Mouse (Mus musculus) adrenal gland, adult (tissue): ENCODE measurements around the gene Dhrs9.
"Not testable (repeated sequence)": the region's sequence is repeated elsewhere in the genome, so short reads cannot be mapped to it uniquely, and the experiment has no call there.

Experiments
- DNase-seq, 2 experiments: peaks; one replicate each; pipeline ENCODE4 v3.0.0; 2022 to 2023; ENCODE audit warnings: low spot score in 1 of 2; ENCODE audit not compliant: inconsistent age in 2 of 2

Gene Dhrs9

GRCm38 (mm10) chr2:69380281-69380680, at the start of gene Dhrs9:
Gene Dhrs9 (plus strand): TSS chr2:69380445.
- peak in 1 of 2 experiments; percentile 77 for DNase-seq

DNA sequence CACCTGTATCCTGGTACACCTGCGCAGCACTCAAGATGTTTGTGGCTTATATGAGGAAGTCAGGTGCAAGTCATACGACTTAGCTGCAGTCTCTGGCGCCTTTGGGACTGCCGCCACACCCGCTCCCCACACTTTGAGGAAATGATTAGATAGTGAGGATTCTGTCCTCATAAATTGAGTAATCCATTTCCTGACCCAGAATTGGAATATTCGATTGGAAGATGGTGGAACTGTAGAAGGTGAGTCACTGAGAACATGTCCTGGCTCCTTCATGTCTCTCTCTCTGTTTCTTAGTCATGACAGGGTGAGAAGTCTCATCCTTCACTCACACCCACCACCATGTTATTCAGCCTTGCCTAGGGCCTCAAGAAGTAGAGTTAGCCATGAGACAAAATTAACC, 48.7 kb upstream of the Dhrs9 start:
- DNase-seq, result not testable (repeated sequence)

DNA sequence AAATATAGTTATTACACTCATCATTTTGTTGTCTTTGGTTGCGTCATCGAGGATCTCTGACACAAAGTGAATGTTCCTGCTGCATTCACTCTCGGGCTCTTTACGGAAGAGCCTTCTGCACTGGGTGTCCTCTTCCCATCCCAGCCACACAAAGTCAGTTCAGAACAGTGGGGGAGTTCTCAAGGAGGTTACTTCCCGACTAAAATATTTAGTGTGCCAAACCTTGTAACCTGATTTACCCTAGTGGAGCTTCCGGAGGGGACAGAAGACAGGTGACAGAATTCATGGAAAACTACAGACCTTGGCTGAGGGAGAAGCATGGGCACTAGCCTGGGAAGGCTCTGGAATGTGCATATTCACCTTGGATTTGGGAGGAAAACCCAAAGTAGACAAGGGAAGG, 38.7 kb upstream of the Dhrs9 start:
- no peak for DNase-seq

DNA sequence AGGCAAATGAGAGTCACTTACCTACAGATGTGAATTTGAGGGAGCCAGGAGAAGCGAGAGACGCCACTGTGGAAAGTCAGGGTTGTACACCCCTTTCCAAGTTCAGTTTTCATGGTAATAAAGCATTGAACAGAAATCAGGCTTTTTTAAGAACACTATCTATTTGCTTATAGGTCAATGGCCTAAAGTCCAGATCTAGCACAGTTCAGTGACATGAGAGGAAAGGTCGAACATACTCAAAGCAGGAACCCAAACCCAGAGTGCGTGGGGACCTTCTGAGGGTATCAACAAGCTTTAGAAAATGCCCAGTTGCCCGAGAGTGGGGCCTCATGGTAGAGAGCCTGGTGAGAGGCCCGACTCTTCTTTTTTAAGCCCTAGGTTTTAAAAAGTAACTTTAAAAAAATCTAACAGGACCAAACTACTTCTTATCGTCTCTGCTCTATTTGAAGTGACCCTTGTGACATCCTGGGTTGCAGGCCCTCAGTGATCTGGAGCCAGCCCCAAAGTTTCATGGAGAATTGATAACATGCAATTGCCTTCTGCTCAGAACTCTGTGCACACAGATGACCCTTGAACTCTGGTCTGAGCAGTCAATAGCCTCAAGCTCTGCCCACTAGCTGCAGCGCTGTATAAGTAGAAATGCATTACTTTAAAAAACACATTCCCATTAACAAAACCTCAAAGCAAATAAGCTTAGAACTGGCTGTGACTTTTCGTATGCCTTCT, 37.6 kb upstream of the Dhrs9 start, which contains the start of gene Abcb11:
TSS of gene Abcb11 (minus strand) at position 121 of the 726 bp plus-strand sequence.
- DNase-seq, result no peak

DNA sequence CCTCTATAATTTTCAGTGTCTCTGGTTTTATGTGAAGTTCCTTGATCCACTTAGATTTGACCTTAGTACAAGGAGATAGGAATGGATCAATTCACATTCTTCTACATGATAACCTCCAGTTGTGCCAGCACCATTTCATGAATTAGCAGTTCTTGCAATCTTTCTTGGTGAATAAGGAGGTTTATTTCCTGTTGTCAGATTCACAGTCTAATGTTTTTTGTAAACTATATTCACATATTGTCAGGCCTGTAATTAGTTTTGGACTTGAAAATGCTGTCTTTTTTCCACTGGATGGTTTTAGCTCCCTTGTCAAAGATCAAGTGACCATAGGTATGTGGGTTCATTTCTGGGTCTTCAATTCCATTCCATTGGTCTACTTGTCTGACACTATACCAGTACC, 24.8 kb upstream of the Dhrs9 start:
- not testable (repeated sequence) for DNase-seq

- DNase-seq, result peak in 1 of 2 experiments; percentile 25
Measured at GRCm38 (mm10) chr2:69364831-69365230, 15.4 kb upstream of the Dhrs9 start.

GRCm38 (mm10) chr2:69365275-69365674, 15.0 kb upstream of the Dhrs9 start:
- no peak for DNase-seq

DNA sequence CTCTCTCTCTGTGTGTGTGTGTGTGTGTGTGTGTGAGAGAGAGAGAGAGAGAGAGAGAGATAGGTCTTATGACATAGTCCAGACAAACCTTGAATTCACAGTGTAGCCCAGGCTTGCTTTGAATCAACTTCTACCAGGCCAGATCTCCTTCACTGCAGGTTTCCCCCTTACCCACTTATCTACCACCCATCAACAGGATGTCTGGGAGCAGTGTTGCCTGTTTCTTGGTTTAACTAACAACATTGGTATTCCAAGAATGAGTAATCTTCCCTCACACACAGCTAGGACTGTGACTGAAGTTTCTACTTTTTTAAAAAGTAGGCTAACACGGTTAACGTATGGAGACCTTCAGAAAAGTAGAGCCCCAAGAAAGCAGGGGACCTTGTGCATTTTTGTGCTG, 3.5 kb upstream of the Dhrs9 start:
- no peak for DNase-seq

GRCm38 (mm10) chr2:69379801-69380200, 444 bp upstream of the Dhrs9 start:
- DNase-seq, result no peak

- no peak for DNase-seq
Measured at GRCm38 (mm10) chr2:69381740-69382139, 1.5 kb downstream of the Dhrs9 start.

DNA sequence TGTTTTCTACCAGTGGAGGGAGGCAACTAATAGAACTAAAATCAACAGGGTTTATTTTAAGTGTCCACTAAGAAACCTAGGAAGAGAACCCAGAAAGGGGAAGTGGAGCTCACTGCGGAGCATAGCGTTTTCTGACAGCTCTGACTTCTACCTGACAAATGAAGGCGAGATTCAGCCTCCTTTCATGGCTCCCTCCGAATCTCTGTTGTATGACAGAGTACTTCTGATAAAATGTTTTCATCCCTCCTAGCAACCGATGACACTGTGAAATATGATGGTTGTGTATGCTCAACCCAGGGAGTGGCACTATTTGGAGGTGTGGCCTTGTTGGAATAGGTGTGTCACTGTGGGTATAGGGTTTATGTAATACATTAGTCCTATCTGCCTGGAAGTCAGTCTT, 2.6 kb downstream of the Dhrs9 start:
- no peak for DNase-seq

DNA sequence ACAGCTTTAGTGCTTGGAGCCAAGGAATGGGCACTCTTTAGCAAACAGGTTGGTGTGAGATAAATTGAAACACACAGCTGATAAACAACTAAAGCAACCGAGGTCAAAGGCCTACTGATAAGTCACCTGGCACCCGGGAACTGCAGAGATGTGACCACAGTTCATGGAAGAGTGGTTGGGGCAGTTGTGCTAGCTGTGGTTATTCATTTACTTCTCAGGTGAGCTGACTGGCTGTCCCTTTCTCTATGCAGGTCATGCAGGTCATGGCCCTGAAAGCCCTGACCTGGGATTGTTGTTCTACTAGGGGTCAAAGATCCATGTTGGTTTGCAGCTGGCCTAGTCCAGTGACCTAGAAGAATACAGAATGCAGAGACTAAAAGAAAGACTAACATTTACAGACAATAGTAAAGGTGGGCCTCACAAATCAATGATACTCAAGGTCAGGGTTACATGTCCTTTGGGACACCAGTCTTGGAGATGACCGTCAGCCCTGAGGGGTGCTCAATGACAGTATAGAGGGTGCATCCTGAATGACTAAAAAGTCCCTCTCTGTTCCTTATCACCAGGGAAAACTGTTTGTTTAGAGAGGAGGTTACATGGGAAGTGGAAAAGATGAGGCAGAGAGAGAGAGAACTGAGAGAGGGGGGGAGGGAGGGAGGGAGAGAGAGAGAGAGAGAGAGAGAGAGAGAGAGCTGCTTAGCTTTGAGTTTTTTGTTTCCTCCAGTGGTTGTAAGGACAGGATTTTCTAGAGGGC, 6.0 kb downstream of the Dhrs9 start:
- no peak for DNase-seq

- DNase-seq, result no peak
Measured at GRCm38 (mm10) chr2:69393947-69394346, 13.7 kb downstream of the Dhrs9 start.

GRCm38 (mm10) chr2:69395597-69396248, 15.5 kb downstream of the Dhrs9 start:
- DNase-seq, result no peak

GRCm38 (mm10) chr2:69396760-69397435, 16.7 kb downstream of the Dhrs9 start:
- no peak for DNase-seq

- peak in 1 of 2 experiments; percentile 37 for DNase-seq
Measured at GRCm38 (mm10) chr2:69400866-69401604, 20.8 kb downstream of the Dhrs9 start.

- no peak for DNase-seq
Measured at GRCm38 (mm10) chr2:69401891-69402290, 21.6 kb downstream of the Dhrs9 start.

DNA sequence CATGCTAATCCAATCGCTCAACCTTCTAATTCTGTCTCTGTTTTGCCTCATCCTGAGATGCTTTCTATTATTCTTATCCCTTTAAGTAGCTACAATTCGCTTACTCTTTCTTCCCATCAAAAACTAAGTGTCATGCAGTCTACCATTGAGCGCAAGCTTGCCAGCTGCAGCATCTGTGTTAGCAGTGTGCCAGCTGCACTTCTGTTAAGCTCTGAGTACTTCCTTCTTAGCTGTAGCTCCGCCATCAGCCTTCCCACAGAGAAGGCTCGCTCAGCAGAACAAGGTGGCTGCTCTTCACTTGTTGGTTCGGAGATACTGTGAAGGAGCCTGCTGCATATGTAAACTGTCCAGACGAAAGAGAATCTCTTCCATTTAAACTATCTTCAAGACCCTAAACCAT, 22.1 kb downstream of the Dhrs9 start:
- DNase-seq, result no peak

- peak in 1 of 2 experiments; percentile 52 for DNase-seq
Measured at GRCm38 (mm10) chr2:69405692-69406091, 25.4 kb downstream of the Dhrs9 start.

DNA sequence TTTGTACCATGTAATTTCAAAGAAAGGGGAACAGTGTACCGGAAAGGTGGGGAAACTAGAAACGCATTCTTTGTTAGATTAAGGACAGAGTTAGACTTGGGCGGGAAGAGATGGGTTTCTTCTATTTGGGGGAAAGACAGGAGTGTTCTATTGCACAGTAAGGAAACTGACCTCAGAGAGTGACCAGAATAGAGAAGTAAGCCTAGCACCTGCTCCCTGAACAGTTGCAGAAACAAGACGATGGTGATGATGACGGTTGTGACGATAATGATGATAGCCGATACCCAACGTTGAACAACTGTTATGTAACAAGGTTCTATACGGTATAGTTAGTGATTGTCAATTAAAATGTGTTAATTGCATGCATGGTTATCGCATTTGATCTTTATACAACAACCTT, 34.3 kb downstream of the Dhrs9 start:
- DNase-seq, result no peak

- DNase-seq, result no peak
Measured at GRCm38 (mm10) chr2:69415070-69415469, 34.8 kb downstream of the Dhrs9 start.
